Mouse (Mus musculus) embryonic stem cell, embryonic (primary cell): ENCODE measurements at regions not wholly inside any gene's neighbourhood (a gene's known extent, or its start where the extent isn't known, plus 50 kb on each side); places are given as distances from the start of the nearest gene placed in this dataset.

Experiments used
- CTCF ChIA-PET, 4 experiments: fragments of 300-600 bp in 2 of 4; fragments of 350-600 bp in 2 of 4; sonication (Branson Sonifier 250); formaldehyde crosslinking; loops; one replicate each; lab custom pipeline; 2022; ENCODE audit warnings: inconsistent platforms in 2 of 4; lab: Charles Lee
- POLR2A ChIA-PET, 4 experiments: fragments of 300-600 bp in 2 of 4; fragments of 350-600 bp in 2 of 4; sonication (Branson Sonifier 250); formaldehyde crosslinking; loops; one replicate each; lab custom pipeline; 2022; ENCODE audit warnings: antibody characterized with exemption in 4 of 4, inconsistent platforms in 1 of 4; lab: Charles Lee

GRCm38 (mm10) chr5:97685443-97685842, 228.6 kb upstream of the Gk2 start:
- ChIA-PET CTCF (interaction anchor here in 1 of 4 experiments (0.6 kb wide), 1 partner anchor 435 kb away, joined by 3 read pairs; no protein-coding TSS in a partner anchor), POLR2A (no interaction called here)

DNA sequence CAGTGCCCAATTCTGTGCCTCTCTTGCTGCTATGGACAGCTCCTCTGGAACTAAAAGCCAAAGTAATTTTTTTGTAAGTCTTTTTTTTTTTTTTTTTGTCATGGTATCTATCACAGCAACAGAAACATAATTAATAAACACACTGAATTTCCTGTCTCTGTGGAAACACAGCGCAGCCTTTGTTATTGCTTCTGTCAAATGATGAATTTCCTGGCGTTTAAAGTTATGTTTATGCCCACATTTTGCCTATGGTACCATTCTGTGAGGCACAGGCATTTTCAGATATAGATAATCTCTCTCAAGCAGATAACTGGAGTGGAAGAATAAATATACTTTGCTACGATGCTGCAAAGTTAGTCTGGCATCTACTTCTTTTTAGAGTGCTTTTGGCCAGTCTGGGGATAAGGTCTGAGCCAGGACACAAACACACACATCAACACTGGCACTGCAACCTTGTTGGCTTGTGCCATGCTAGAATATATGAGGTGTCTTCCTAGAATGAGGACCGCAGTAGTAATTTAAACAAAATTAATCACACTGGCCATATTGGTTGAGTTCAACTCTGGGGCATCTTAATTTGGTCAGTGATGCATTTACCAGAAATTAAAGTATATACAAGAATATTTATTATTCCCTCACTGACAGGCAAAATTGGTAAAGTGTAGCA, 227.9 kb upstream of the Gk2 start:
- POLR2A ChIA-PET, result no interaction called here
- CTCF ChIA-PET, result interaction anchor here in 1 of 4 experiments (0.6 kb wide), 1 partner anchor 436 kb away, joined by 3 read pairs; no protein-coding TSS in a partner anchor

GRCm38 (mm10) chr5:97669726-97670125, 212.9 kb upstream of the Gk2 start:
- ChIA-PET POLR2A (no interaction called here), CTCF (no interaction called here)

DNA sequence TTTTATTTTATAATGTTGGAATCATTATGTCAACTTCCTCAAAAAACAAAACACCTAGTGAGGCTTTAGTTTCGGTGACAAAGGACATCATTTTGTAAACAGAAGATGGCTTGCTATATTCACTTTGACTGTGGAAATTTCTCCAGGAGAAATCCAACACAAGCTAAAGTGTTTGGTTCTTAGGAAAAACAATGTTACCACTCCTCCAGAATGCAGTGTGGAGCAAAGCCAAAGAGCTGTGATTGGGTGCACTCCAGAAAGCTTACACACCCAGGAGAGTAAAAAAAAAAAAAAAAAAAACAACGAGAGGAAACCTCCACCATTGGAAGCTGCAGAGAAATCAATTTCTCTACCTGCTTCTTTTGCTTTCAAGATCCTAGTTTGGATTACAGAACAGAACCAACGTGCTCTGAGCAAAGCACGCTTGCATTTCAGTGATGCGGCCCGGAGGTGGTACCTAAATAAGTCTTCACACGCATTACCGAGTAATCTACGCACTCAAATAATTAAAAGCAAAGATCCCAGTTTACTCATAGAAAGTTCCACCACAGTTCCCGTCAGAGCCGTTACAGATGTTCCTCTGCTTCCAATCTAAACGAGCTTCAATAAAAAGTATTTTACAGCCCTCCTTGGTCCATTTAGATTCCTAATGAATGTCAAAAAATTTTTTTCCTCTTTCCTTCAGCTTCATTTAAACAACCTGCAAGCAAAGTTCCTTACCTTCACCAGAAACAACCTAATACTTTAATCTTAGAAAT, 199.5 kb upstream of the Gk2 start:
- POLR2A ChIA-PET, result interaction anchor here in 1 of 4 experiments (0.6 kb wide), 1 partner anchor 1197 kb away, joined by 3 read pairs; no protein-coding TSS in a partner anchor
- CTCF ChIA-PET, result interaction anchor here in 1 of 4 experiments (0.6 kb wide), 1 partner anchor 8 kb away, joined by 3 read pairs; no protein-coding TSS in a partner anchor

DNA sequence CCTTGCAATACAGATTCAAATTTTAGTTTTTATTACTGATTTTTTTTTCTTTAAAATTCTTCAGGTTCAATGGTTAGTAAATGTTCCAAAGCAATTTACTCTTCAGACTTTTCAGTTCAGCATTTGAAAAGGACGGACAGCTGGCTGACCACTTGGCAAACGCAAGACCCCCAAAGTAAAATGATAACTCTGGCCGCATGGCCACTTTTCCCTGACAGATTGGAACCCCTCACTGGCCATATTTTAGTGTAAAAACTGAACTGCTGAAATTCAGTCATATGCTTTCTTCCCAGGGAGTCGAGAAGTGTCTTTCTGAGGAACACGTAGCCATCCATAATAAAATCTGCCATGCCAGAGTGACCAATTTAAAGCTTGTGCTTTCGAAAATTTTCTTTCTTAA, 198.4 kb upstream of the Gk2 start:
- CTCF ChIA-PET, result no interaction called here
- POLR2A ChIA-PET, result no interaction called here

DNA sequence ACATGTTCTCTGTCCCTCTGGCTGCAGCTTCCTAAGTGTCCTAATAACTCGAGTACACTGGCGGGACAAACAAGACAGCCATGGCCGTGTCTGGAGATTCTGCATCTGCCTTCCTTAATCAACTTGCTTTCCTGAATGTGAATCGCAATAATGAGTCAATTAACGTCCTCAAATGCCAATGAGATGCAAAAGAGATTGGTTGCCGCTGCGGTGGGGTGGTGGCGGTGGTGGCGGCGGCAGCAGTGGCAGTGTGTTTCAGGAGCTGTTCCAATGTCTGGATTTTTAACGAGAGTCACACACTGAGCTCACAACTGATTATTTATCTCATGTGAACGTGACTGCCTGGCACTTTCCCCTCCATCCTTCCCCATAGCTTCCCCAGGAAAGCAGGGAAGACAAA, 197.6 kb upstream of the Gk2 start:
- ChIA-PET CTCF (no interaction called here), POLR2A (no interaction called here)

- ChIA-PET CTCF (no interaction called here), POLR2A (no interaction called here)
Observed at GRCm38 (mm10) chr5:97642251-97642650, 185.4 kb upstream of the Gk2 start.

DNA sequence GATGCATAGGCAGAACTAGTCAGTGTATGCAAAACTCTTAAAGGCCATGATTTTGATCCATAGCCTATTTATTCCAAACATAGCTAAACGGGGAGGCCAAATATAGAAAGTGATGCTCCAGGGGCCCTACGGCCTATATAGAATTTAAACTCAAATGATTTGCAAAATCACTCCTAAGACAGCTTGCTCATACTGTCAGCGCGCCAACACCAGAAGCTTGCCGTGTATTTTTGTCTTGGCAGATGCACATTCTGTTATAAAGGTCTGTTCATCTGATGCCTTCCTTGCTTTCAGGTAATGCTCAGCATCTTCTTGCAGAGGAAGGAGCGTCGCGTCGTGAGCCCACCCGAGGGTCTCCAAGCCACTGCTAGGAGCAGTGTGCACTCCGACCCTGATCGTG, 184.8 kb upstream of the Gk2 start:
- CTCF ChIA-PET, result no interaction called here

GRCm38 (mm10) chr5:97636357-97636756, 179.5 kb upstream of the Gk2 start:
- CTCF ChIA-PET, result interaction anchor here in 1 of 4 experiments (0.7 kb wide), 1 partner anchor 516 kb away, joined by 4 read pairs; no protein-coding TSS in a partner anchor
- POLR2A ChIA-PET, result no interaction called here

More for the DNA sequence above, 184.8 kb upstream of the Gk2 start:
- POLR2A ChIA-PET, result no interaction called here

DNA sequence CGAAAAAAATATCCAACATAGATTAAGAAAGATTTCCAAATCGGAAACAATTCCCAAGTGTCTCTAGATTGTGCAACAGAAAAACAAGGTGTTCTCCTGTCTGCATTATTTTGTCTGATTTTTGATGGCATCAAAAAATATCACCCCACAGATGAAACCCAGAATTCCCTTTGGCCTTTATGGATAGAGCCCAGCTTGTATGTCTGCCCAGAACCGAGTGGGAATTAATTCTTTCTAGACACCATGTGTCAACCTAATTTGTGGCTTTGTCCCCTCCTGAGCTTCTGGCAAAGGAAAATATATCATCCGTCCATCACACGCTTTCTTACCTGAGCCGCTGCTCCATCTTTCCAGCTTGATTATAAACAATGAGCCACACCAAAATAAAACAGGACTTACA, 176.9 kb upstream of the Gk2 start:
- ChIA-PET CTCF (no interaction called here), POLR2A (no interaction called here)

- ChIA-PET CTCF (no interaction called here), POLR2A (interaction anchor here in 1 of 4 experiments (0.6 kb wide), 1 partner anchor 393 kb away, joined by 4 read pairs; no protein-coding TSS in a partner anchor)
Observed at GRCm38 (mm10) chr5:97632791-97633190, 176.0 kb upstream of the Gk2 start.

DNA sequence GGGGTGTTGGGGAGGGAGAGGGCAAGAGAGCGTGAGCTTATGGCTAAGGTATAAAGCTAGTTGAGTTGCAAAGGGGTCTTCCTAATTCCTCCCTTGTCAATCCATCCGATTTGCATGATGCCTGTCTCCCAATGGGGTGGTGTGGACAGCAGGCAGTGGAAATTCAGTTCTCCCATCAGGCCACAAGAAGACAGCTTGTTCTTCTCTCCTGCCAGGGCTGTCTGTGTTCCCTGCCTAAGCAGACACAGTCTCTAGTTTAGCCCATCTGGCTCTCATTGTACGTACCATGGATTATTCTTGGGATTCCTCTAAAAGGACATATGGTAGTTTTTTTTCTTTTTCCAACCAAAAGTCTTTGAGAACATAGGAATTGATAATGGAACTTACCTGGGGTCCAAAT, 168.4 kb upstream of the Gk2 start:
- CTCF ChIA-PET, result no interaction called here
- POLR2A ChIA-PET, result no interaction called here

- POLR2A ChIA-PET, result no interaction called here
- CTCF ChIA-PET, result no interaction called here
Observed at GRCm38 (mm10) chr5:97619890-97620289, 163.1 kb upstream of the Gk2 start.

- POLR2A ChIA-PET, result no interaction called here
- CTCF ChIA-PET, result no interaction called here
Observed at GRCm38 (mm10) chr5:97618411-97618810, 161.6 kb upstream of the Gk2 start.

DNA sequence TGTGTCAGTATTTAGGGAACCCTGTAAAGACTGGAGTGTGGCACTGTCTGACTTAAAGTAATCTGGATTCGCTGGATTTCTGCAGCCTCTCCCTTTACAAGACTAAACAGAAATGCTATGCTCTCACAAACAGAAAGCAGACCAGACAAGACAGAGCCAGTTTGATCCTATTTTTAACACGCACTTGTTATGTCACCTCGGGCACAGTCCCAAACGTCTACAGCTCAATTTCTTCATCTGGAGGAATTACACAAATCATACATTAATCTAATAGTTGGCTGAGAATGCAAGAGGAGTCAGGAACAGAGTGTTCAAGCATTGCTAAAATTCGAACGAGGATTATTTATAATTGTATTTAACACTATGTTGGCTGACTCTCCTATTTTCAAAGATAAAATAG, 145.4 kb upstream of the Gk2 start:
- POLR2A ChIA-PET, result interaction anchor here in 1 of 4 experiments (0.6 kb wide), 1 partner anchor 25 kb away, joined by 3 read pairs; no protein-coding TSS in a partner anchor
- CTCF ChIA-PET, result no interaction called here

DNA sequence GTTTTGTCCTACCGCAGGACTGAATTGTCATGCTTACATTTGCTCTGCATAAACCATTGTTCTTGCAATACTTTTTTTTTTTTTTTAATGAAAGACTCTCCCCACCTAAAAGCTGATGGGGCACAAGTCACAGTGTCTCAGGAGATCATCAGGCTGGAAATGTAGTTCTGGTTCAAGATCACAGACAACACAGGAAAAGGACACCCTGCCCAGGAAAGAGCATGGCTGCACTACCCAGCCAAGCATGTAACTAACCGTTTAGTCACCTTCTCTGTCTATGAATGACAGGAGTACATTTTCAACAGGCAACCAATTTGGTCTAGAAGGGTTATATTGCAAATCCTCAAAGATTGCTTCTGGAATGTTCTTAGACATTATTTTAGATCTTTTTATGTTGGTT, 144.6 kb upstream of the Gk2 start:
- CTCF ChIA-PET, result no interaction called here
- POLR2A ChIA-PET, result no interaction called here

DNA sequence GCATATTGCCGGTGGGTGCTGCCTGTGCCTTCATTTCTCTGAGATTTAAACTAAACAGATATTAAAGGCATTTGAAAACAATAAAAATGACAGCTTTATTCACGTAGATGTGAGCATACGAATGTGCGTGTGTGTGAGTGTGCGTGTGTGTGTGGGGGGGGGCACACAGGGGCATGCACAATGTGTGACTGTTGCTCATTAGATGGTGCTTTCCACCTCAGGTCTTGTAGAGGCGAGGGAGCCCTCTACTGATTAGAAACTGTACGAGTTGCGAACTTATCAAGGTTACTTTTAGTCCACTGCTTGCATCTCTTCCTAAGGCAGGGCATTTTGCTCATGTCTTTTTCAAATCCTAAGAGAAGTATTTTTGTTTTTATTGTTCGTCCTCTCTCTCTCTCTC, 141.9 kb upstream of the Gk2 start:
- ChIA-PET POLR2A (no interaction called here), CTCF (no interaction called here)

DNA sequence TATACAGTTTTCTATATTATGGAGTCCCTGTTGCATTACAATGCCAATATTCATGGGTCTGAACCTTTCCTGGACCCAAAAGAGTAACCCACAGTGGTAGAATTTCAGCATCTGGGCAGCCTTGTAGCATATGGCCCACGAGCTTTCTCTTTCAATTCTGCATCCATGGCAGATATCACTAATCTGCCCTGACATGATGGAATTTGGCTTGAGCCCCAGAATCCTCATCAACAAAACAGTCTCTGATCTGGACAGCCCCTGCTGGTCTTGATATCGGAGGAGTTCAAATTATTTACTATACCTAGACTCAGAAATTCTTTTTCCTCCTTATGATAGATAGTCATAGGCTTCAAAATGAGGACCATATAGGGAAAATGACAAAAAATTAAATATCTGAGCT, 139.1 kb upstream of the Gk2 start:
- ChIA-PET CTCF (no interaction called here), POLR2A (no interaction called here)

- CTCF ChIA-PET, result no interaction called here
- POLR2A ChIA-PET, result no interaction called here
Observed at GRCm38 (mm10) chr5:97594081-97594480, 137.3 kb upstream of the Gk2 start.

- ChIA-PET CTCF (interaction anchor here in 2 of 4 experiments (0.6 to 0.7 kb wide), 2 partner anchors 89 to 298 kb away, joined by 3 to 4 read pairs; no protein-coding TSS in a partner anchor), POLR2A (no interaction called here)
Observed at GRCm38 (mm10) chr5:97582509-97582908, 125.7 kb upstream of the Gk2 start.
